Mouse (Mus musculus): ENCODE measurements around the gene Hspbap1.

Hspbap1 gene

DNA sequence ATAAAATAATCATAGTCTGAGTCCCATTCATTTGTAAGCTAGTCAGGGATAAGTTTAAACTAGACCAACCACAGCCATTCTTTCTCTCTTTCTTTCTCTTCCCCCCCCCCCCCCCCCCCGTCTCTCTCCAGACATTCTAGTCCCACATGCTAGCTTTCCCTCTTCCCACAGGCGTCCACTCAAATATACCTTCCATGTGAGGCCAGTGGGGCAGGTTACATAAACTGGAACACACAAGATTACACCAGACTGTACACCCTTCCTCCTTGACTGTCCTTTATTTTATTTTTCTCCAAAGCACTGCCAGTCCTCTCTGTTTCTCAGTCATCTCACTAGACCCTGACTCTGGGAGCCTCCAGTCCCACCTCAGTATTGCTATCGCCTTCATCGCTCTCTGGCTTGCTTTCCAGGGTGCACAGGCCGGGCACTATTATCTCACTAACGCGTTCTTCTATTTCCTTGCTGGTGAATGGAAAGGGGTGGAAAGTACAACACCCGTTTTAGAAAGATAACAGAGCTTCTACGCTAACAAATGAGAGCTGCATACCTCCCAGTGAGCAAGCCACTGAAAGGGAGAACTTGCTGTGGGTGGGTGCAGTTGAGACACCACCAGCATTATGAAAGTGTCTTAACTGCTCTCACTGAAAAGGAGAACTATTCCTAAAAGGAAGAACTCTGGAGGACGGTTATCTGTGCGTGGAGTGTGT is 6.4 kb upstream of the Hspbap1 start:
- DNase-seq (ENCODE audit: extremely low read depth, insufficient read length, low spot score) = no peak

GRCm38 (mm10) chr16:35764941-35765340 is 5.2 kb upstream of the Hspbap1 start:
- no peak for DNase-seq (ENCODE audit: extremely low read depth, insufficient read length, low spot score)

GRCm38 (mm10) chr16:35765449-35765848 is 4.7 kb upstream of the Hspbap1 start:
- DNase-seq (ENCODE audit: extremely low read depth, insufficient read length, low spot score) = no peak

DNA sequence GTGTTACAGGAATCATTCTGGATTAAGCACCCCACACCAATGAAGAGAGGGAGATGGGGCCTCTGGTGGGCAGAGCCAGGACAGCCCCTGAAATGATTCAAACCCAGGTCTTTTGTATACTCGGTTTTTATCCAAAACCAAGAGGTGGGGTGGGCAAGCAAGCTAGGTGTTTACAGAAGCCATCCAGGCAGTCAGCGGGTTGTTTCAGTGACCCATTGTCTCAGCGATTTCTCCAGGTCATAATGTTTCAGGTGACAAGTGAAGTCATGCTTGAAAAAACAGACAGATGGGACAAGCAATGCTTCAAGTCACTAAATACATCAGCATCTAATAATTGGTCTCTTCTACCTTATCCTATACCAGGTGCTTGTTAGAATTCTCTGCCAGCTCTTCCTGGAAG is 3.8 kb upstream of the Hspbap1 start:
- no peak for DNase-seq (ENCODE audit: extremely low read depth, insufficient read length, low spot score)

DNA sequence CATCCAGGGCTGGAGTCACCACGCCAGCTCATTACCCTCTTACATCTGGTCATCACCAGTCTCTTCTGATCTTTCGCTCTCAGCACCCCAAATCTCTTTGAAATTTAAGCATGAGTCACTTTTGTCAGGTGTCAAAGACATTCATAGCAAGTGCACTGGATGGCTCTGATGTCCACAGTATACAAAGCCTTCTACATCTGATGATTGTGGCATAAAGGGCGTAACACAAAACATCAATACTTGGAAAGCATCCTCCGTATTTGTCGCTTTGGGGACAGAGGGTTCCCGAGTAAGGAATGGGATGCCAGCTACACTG is 1.7 kb upstream of the Hspbap1 start:
- no peak for DNase-seq (ENCODE audit: extremely low read depth, insufficient read length, low spot score)

DNA sequence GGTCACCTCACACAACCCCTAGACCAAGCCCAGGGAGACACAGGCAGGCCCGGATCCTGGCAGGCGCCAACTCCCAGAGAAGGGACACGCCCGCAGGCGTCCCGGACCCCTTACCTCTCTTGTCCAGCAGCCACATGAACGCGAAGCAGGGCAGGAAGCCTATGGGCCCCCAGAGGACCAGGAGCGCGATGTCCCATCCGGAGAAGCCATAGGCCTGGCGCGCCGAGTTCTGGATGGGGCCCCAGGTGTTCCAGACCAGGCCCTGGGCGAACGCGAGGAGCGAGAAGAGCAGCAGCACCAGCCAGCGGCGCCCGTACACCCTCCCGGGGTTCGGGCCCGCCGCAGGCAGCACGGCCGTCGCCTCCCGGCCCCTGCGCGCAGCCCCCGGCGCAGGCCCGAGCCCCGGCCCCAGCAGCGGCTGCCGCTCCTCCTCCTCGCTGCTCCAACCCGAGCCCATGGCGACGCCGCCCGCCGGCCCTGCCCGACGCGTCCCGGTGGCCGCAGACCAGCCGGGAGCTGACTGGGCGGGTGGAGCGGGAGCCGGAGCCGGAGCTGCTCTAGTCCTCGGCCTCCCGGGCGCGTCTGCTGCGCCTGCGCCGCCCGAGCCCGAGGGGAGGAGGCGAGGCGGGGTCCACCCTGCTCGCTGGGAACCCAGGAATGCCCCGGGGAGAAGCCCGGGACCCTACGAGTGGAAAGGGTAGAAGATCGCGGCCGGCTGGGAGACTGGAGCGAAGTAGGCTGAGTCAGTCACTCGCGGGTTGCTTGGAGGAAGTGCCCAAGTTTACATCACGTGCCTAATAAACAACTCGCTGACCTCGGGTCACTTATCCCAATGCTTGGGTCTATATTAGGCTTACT is 1.2 kb upstream of the Hspbap1 start, which contains the start of gene Dirc2:
TSS of gene Dirc2 (minus strand) at position 572 of the 858 bp plus-strand sequence.
- DNase-seq (ENCODE audit: extremely low read depth, insufficient read length, low spot score) = peak; percentile 79

DNA sequence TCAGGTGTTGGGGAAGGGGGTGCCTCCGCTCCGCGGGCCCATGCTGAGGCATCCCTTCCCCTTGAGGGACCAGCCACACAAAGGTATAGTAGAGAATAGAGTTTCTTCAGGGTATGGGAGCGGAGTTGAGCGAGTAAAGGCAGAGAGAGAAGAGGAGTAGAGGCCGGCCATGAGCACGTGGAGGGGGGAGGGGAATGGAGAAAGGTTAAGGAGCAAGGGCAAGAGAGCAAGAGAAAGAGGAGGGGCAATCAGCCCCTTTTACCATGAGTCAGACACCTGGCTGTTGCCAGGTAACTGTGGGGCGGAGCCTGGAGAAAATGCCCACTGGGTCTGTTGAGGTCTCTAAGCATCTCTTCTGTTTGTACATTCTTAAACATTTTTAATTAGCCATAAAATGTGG is 966 bp downstream of the Hspbap1 start:
- DNase-seq (ENCODE audit: extremely low read depth, insufficient read length, low spot score) = peak; percentile 6

- no peak for DNase-seq (ENCODE audit: extremely low read depth, insufficient read length, low spot score)
Measured at GRCm38 (mm10) chr16:35771606-35772005, 1.4 kb downstream of the Hspbap1 start.

DNA sequence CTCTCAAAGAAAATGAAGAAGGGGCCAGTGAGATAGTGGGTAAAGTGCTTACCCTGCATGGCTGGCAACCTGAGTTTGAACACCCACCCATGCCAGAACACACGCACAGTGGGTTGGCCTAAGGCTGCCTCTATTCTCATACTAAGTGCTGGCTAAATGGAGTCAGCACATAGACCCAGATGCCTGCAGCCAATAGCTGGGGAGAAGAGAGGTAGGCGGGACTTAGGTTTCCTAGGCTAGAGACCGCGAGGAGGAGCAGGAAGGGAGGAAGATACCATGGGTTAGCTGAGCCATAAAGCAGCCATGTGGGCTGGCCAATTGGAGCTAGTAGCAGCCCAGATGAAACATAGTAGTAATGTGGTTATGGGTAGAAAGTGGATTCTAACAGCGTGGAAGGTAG is 2.4 kb downstream of the Hspbap1 start:
- DNase-seq (ENCODE audit: extremely low read depth, insufficient read length, low spot score) = no peak

DNA sequence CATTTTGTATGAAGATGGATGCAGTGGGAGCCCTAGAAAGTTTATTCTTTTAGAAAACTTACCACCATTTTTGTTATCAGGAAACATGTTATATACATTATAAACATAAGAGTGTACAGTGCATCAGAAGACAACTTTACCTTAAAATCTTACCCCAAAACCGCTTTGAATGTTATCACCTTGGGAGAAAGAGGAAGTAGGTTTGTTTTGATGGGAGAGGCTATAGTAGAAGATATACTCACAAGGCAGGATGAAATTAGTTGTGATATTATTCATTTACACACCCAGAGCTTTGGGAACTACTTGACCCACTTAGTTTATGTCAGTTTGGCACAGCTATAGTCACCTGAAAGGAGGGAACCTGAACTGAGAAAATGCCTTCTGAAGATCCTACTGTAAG is 5.7 kb downstream of the Hspbap1 start:
- no peak for DNase-seq (ENCODE audit: extremely low read depth, insufficient read length, low spot score)

GRCm38 (mm10) chr16:35776737-35777136 is 6.6 kb downstream of the Hspbap1 start:
- DNase-seq (ENCODE audit: extremely low read depth, insufficient read length, low spot score) = no peak

DNA sequence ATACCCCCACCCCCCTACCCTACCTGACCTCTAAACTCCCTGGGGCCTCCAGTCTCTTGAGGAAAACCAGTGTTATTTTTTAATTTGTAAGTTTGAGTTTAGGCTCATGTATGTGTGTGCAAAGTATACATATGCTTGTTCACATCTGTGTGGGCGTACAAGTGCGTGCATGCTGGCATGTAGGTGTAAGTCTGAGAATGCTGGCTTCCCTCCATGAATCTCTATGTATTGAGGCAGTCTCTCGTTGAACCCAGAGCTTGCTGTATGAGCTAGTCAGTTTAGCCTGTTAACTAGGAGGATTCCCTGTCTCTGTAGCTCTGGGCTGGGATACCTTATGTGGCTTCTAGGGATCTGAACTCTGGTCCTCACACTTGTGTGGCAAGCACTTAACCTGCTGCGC is 7.6 kb downstream of the Hspbap1 start:
- DNase-seq (ENCODE audit: extremely low read depth, insufficient read length, low spot score) = no peak

DNA sequence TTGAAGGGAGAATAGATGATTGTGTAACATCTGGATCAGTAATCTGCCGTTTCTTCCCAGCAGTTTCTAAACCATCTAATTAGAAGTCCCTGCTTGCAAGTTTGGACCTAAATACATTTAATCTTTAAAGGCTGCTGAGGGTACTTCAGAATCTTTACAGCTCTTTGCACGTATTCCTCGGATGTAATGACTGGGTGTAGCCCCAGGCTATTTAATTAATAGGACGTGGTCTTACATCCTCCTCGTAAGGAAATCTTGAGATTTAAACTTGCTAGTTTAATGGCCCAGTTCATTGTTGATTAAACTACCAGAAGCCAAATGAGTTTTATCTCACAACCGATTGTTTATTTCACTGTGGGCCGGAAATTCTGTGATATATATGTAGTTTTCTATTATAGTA is 9.5 kb downstream of the Hspbap1 start:
- no peak for DNase-seq (ENCODE audit: extremely low read depth, insufficient read length, low spot score)

GRCm38 (mm10) chr16:35781096-35781495 is 10.9 kb downstream of the Hspbap1 start:
- no peak for DNase-seq (ENCODE audit: extremely low read depth, insufficient read length, low spot score)

- DNase-seq (ENCODE audit: extremely low read depth, insufficient read length, low spot score) = no peak
Measured at GRCm38 (mm10) chr16:35781651-35782050, 11.5 kb downstream of the Hspbap1 start.

DNA sequence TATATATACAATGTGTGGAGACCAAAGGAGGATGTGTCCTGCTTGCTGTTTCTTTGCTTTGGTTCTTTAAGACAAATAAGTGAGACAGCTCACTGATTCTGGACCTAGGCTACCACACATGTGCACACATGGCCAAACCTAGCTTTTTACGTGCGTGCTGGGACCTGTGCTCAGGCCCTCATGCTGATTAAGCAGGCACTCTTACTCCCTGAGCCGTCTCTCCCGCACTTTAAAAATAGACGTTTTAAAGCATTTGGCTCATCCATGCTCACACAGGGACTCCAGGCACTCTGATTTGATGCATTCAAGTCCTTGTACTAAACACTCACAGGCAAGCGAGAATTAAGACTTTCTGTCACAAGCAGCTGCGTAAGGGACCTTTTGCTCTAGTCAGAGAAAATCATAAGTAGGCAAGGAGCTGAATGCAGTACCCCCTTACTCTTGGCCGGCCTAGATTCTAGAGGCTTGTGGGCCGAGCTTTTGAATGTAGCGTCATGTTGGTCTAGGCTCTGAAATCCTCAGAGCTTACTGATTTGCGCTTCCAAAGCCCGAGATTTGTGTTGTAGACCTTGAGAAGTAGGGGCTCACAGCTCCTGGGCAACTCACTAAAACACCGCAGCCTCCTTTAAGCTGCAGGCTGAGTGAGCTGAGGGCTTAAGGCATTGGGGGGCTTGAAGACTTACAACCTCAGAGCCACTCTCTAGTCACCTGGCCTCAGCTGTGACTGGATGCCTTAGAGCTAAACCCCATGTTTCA is 12.5 kb downstream of the Hspbap1 start:
- DNase-seq (ENCODE audit: extremely low read depth, insufficient read length, low spot score) = no peak

- no peak for DNase-seq (ENCODE audit: extremely low read depth, insufficient read length, low spot score)
Measured at GRCm38 (mm10) chr16:35783207-35783573, 13.0 kb downstream of the Hspbap1 start.

DNA sequence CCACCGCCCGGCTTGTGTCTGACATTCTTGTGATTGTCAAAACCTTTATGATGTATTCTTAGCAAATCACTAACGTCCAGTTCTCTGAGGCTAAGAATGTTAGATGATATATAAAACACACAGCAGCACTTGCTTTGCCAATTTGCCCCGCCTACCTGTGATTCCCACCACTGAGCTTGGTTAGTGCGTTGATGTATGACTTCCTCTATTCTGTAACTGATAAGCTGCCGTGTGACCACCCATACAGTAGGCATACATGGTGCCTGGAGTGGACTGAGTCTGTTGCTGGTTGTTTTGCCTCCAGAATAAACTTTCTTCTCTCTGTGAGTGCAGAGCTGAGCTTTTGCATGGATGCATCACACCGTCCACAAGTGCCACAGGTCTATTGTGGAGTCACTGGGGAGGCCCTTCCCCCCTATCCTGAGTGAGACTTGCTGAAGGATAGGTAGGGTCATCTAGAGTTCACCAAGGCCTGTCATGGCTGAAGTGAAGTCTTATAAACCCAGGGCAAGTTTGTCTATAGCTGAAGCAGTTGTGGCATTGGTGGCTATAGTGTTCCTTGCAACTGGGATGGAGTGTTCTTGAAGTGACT is 14.1 kb downstream of the Hspbap1 start:
- no peak for DNase-seq (ENCODE audit: extremely low read depth, insufficient read length, low spot score)

GRCm38 (mm10) chr16:35787163-35787562 is 17.0 kb downstream of the Hspbap1 start:
- no peak for DNase-seq (ENCODE audit: extremely low read depth, insufficient read length, low spot score)

- DNase-seq (ENCODE audit: extremely low read depth, insufficient read length, low spot score) = no peak
Measured at GRCm38 (mm10) chr16:35787568-35788189, 17.5 kb downstream of the Hspbap1 start.

DNA sequence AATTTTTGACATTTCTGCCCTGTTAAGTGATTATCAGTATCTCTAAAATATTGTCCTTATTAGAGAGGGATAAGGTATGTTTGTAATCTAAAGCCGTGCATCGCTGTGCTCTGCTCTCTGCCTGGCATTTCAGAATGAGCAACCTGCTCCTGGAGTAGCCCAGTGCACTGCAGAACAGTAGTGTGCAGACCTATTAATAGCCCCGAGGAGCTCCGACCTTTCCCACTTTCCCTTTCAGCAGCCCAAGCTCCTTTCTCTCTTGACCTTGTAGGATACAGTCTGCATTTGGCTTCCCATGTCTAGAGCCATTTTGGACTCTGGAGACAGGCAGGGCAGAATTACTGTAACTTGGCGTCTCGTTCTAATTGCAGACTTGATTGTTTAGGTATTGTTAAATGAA is 18.2 kb downstream of the Hspbap1 start:
- DNase-seq (ENCODE audit: extremely low read depth, insufficient read length, low spot score) = no peak

Data from 3134 (cell line).